Mouse (Mus musculus) ZHBTc4 (cell line): ENCODE measurements at regions not wholly inside any gene's neighbourhood (a gene's known extent, or its start where the extent isn't known, plus 50 kb on each side); places are given as distances from the start of the nearest gene placed in this dataset.
A peak's percentile ranks its signal among the peaks of the same experiment; 100 is the strongest.
"Not testable (repeated sequence)": the region's sequence is repeated elsewhere in the genome, so short reads cannot be mapped to it uniquely, and the experiment has no call there.

ENCODE experiments used
- DNase-seq: peaks from one replicate; pipeline ENCODE4 v3.0.0-alpha.2; 2011; ENCODE audit warnings: low read depth, low spot score

GRCm38 (mm10) chr2:128265014-128265990 is 139.5 kb downstream of the Bcl2l11 start:
- no peak for DNase-seq

- DNase-seq: no peak
Measured at GRCm38 (mm10) chr2:128270377-128271129, 144.7 kb downstream of the Bcl2l11 start.

GRCm38 (mm10) chr2:128272789-128273188 is 147.0 kb downstream of the Bcl2l11 start:
- DNase-seq: peak; percentile 82

GRCm38 (mm10) chr2:128273292-128273691 is 147.5 kb downstream of the Bcl2l11 start:
- DNase-seq: no peak

- DNase-seq: no peak
Measured at GRCm38 (mm10) chr2:128276337-128276736, 150.5 kb downstream of the Bcl2l11 start.

- DNase-seq: no peak
Measured at GRCm38 (mm10) chr2:128277387-128278123, 151.7 kb downstream of the Bcl2l11 start.

GRCm38 (mm10) chr2:128278124-128278432 is 152.2 kb downstream of the Bcl2l11 start:
- DNase-seq: no peak

- peak; percentile 41 for DNase-seq
Measured at GRCm38 (mm10) chr2:128278608-128279081, 152.8 kb downstream of the Bcl2l11 start.

- DNase-seq: no peak
Measured at GRCm38 (mm10) chr2:128279127-128279710, 153.4 kb downstream of the Bcl2l11 start.

GRCm38 (mm10) chr2:128282591-128282990 is 156.8 kb downstream of the Bcl2l11 start:
- DNase-seq: no peak

GRCm38 (mm10) chr2:128284822-128285421 is 159.1 kb downstream of the Bcl2l11 start:
- no peak for DNase-seq

- DNase-seq: no peak
Measured at GRCm38 (mm10) chr2:128285457-128285856, 159.6 kb downstream of the Bcl2l11 start.

- DNase-seq: no peak
Measured at GRCm38 (mm10) chr2:128288138-128288551, 162.3 kb downstream of the Bcl2l11 start.

GRCm38 (mm10) chr2:128290609-128291008 is 164.8 kb downstream of the Bcl2l11 start:
- DNase-seq: no peak

GRCm38 (mm10) chr2:128294610-128295009 is 168.8 kb downstream of the Bcl2l11 start:
- DNase-seq: no peak

- no peak for DNase-seq
Measured at GRCm38 (mm10) chr2:128295018-128295424, 169.2 kb downstream of the Bcl2l11 start.

- DNase-seq: no peak
Measured at GRCm38 (mm10) chr2:128295726-128296234, 169.9 kb downstream of the Bcl2l11 start.

- not testable (repeated sequence) for DNase-seq
Measured at GRCm38 (mm10) chr2:128296423-128296822, 170.6 kb downstream of the Bcl2l11 start.

- no peak for DNase-seq
Measured at GRCm38 (mm10) chr2:128296897-128297296, 171.1 kb downstream of the Bcl2l11 start.

- DNase-seq: no peak
Measured at GRCm38 (mm10) chr2:128297821-128298220, 172.0 kb downstream of the Bcl2l11 start.

- DNase-seq: no peak
Measured at GRCm38 (mm10) chr2:128298996-128299395, 173.2 kb downstream of the Bcl2l11 start.
